Mouse (Mus musculus): ENCODE data around the gene Ywhaq. TPM values are rescaled to one million over a fixed set of nuclear protein-coding genes. Genes with fewer than 3 reads are reported as not detected.

Ywhaq gene
- 41.3 and 87.3 TPM in 2 replicates for polyA plus RNA-seq (2012; ENCODE audit: low replicate concordance)

DNA sequence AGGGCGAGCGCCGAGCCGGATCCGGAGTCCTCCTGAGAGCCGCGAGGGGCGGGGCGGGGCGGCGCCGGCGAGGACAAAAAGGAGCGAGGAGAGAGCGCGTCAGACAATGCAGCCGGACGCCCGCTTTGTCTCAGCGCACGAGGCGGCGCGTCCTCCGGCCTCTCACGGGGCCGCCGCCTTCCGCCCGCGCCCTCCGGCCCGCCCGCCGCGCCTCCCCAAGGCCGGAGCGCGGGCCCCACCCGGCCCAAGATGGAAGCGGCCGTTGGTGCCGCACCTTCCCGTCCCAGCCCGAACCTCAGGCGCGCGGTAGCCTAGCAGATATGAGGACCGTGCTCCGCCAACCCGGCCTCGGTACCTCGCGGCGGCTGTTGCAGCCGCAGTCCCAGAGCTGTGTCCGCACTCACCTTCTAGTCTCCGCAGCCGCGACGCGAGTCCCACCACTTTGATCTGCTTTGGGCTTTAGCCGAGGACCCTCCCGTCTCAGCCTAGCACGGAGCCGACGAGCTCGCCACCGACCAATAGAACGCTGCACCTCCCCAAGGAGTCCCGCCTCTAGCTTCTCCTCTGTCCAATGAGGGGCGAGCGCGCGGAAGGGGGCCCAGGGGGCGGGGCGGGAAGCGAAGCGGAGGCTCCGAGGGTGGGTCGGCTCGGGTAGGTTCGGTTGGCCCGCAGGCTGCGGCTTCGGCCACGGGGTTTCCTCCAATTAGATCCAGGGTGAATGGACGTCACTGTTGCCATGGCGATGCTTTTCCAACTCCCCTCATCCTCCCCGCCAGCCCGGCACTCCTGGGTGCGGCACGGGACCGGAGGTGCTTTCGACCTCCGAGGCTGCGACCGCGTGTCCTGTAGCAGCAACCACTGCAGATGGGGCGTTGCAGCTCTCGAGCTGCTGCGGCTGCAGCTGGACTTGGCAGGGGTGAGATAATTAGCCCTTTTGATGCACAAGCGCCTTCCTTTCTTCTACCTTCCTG is at the start of gene Ywhaq:
TSS of gene Ywhaq (minus strand) at position 538 of the 971 bp plus-strand sequence.

DNA sequence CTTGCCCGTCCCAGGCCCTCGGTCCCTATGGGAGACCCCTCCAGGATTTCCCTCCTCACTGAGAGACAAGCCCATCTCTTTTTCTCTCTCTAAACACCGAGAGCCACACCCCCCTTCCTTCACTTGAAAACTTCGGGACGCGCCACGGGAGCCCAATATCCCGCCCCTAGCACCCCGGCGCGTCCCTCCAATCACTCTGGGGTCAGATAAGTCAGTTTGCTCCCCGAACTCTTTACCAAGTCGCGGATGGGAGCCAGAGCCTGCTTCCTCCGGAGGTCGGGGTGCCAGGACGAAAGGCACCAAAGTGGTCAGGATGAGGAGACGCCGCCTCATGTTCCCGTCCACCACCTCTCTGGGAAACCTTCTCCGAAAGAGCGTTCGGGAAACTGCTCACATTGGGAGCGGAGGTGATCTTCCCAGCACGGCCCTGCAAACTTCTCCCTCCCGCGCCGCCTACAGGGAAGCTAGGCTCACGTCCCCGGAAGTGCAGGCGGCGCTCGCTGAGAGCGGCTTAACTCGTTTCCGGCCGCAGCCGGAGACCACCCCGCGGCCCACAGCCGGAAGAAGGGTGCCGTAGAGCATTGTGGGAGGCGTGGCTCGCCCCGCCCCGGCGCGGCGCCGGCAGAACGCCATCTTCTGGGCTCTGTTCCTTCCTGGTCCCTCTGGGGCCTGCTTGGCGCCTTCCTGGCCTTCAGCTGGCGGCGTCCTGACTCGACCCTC is 44.2 kb downstream of the Ywhaq start, which contains the start of gene Adam17:
TSS of gene Adam17 (minus strand) at position 533 of the 720 bp plus-strand sequence.

Other genes starting within 250 kb of the Ywhaq start
- 2.4 and 3.6 TPM in 2 replicates for gene Cpsf3, start 132.2 kb downstream of the Ywhaq start, polyA plus RNA-seq (2012; ENCODE audit: low replicate concordance)
- gene Itgb1bp1, start 131.4 kb downstream of the Ywhaq start, polyA plus RNA-seq (2012; ENCODE audit: low replicate concordance) = 7.4 and 13.6 TPM in 2 replicates
- 56.7 and 62.6 TPM in 2 replicates for gene Iah1, start 101.2 kb downstream of the Ywhaq start, polyA plus RNA-seq (2012; ENCODE audit: low replicate concordance)
- 14.0 and 20.8 TPM in 2 replicates for gene Adam17, start 44.0 kb downstream of the Ywhaq start, polyA plus RNA-seq (2012; ENCODE audit: low replicate concordance)

Data from leukemia stem cell, adult 10-12 weeks (primary cell).